Mouse (Mus musculus) brain, embryonic 14.5 days (tissue): ENCODE results near the gene Pou2f2.

ENCODE experiments used
- CTCF ChIP-seq: fragments of 200-500 bp; IDR thresholded peaks from 2 replicates; pipeline ENCODE4 v1.5.1; 2012; ENCODE audit warnings: inconsistent platforms, mild to moderate bottlenecking, moderate library complexity, borderline replicate concordance; ENCODE audit not compliant: insufficient read depth, insufficient read length; ENCODE audit errors: extremely low read depth
- POLR2A ChIP-seq: fragments of 200-500 bp; IDR thresholded peaks from 2 replicates; pipeline ENCODE4 v1.6.1; 2012; ENCODE audit warnings: mild to moderate bottlenecking, inconsistent platforms, borderline replicate concordance; ENCODE audit not compliant: poor library complexity, insufficient read depth, insufficient read length, severe bottlenecking; ENCODE audit errors: extremely low read depth

GRCm38 (mm10) chr7:25079496-25080026 lies 100.0 kb downstream of the Pou2f2 start:
- TF ChIP-seq POLR2A (no peak), CTCF (no peak)
